Mouse (Mus musculus) embryonic facial prominence, embryonic 15.5 days (tissue): ENCODE measurements around the gene Aox3. TPM values are rescaled to one million over a fixed set of nuclear protein-coding genes. Genes with fewer than 3 reads are reported as not detected.

ENCODE experiments used
- ATAC-seq: fragments of 200-750 bp; cut with Nextera tagmentation; 2 replicates; pipeline ENCODE4 v1.8.0; 2017; ENCODE audit warnings: low read depth, moderate TSS enrichment; ENCODE audit not compliant: insufficient number of reproducible peaks, low FRiP score, low TSS enrichment
- H3K27ac ChIP-seq: fragments of 300-500 bp; sonication (generic); replicated peaks from 2 replicates; pipeline ENCODE4 v1.5.1; 2015; ENCODE audit warnings: mild to moderate bottlenecking, inconsistent platforms
- H3K27me3 ChIP-seq: fragments of 300-500 bp; sonication (generic); 2 replicates; pipeline ENCODE4 v1.6.1; 2015; ENCODE audit warnings: inconsistent platforms
- H3K36me3 ChIP-seq: fragments of 300-500 bp; sonication (generic); 2 replicates; pipeline ENCODE4 v1.6.1; 2015; ENCODE audit warnings: mild to moderate bottlenecking, inconsistent platforms
- H3K4me1 ChIP-seq: fragments of 300-500 bp; sonication (generic); 2 replicates; pipeline ENCODE4 v1.6.1; 2015; ENCODE audit warnings: inconsistent platforms
- H3K4me2 ChIP-seq: fragments of 300-500 bp; sonication (generic); replicated peaks from 2 replicates; pipeline ENCODE4 v1.6.1; 2015; ENCODE audit warnings: mild to moderate bottlenecking, inconsistent platforms
- H3K4me3 ChIP-seq: fragments of 300-500 bp; sonication (generic); replicated peaks from 2 replicates; pipeline ENCODE4 v1.5.1; 2015; ENCODE audit warnings: mild to moderate bottlenecking, inconsistent platforms
- H3K9ac ChIP-seq: fragments of 300-500 bp; sonication (generic); 2 replicates; pipeline ENCODE4 v1.6.1; 2015; ENCODE audit warnings: inconsistent platforms
- H3K9me3 ChIP-seq: fragments of 300-500 bp; sonication (generic); replicated peaks from 2 replicates; pipeline ENCODE4 v1.6.1; 2016; ENCODE audit warnings: inconsistent platforms
- WGBS: fragments of 180-500 bp; shearing (Covaris S2); methylation state at CpG from one replicate; pipeline ENCODE4 v1.1.7; 2015; 5-methylcytosine and 5-hydroxymethylcytosine counted together
- polyA plus RNA-seq: library from polyadenylated mRNA; unstranded; fragments of >200 nt; fragmentation: Nextera tagmentation; extraction: Ambion mirVana; gene quantifications from 2 replicates; pipeline ENCODE4 v1.2.1, GENCODE M21; 2015

The Aox3 gene
- polyA plus RNA-seq: 1.9 and 3.1 TPM in 2 replicates

DNA sequence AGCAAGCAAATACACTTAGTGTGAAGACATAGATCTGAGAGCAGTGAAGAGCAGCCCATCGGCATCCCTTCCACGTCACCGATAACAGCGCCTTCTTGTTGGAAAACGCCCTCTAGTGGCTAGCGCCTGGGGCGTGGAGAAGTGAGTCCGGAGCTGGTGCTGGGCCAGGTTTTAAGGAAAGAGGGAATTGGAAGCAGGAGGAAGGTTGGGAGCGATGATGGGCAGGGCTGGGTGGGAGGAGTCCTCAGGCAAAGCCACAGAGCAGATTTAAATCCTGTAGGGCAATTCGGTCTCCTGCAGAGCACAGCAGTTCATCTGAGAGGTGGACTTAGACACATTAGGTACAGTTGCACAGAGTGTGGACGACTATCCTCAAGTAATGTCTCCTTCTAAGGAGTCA is at the start of gene Aox3:
Gene Aox3, plus strand, starts transcription at position 251 of the 400 bp plus-strand sequence.
- Histone ChIP-seq H3K27ac (no peak within 1 kb of the TSS), H3K4me3 (peak within 1 kb of the TSS; percentile 12; the same call in 1 of the 2 replicates), H3K9me3 (no peaks in the 10 kb centered on the region), H3K4me2 (peak within 1 kb of the TSS; percentile 39), H3K9ac (no peak within 1 kb of the TSS), H3K4me1 (peaks cover 5% of the 10 kb centered on the region), H3K27me3 (no peaks in the 10 kb centered on the region), H3K36me3 (no peaks in the 10 kb centered on the region)
- no peak; the same call in 1 of the 2 replicates for ATAC-seq
- 9% methylated on average over 11 of the region's 11 CpGs for WGBS

DNA sequence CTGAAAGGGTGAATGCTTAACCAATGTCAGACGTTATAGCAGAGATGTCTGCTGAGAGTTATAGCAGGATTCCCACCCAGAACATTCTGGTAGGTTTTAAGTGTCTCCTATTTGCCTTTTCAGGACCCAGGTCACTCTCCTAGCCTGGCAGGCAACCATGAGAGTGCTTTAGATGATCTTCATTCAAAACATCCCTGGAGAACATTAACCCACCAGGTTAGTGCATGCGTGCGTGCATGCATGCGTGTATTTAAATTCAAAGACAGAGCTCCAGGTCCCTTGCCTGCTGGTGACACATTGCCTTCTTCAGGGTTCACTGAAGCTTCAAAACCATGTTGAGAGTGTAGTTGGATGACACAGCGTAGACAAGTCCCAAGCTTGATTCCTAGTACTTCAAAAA is 47.8 kb upstream of the Aox3 start:
- WGBS: 81% methylated on average over 5 of the region's 5 CpGs

DNA sequence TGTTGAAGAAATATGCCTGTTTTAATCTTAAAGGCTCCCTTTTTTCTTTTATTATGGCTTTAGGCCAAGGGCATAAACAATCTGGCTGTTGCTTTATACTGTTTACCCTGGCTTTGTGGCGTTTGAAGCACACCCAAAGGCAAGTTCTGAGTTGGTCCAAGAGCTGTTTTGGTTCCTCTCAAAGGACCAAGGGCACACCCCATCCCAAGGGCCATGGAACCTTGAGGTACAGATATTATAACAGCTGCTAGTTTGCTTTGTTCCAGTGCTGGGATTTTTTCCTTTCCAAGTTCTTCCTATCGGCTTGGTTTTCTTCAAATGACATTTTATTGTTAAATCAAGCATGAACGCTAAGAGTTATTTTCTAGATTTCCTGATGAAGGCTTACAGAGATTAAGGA is 47.3 kb upstream of the Aox3 start:
- H3K4me1 ChIP-seq: no peaks in the 10 kb centered on the region
- no peak overlapping the region for H3K4me3 ChIP-seq
- no peak overlapping the region for H3K27ac ChIP-seq
- H3K9me3 ChIP-seq: no peaks in the 10 kb centered on the region
- no peaks in the 10 kb centered on the region for H3K36me3 ChIP-seq
- no peak overlapping the region for H3K9ac ChIP-seq
- no peak overlapping the region for H3K4me2 ChIP-seq
- ATAC-seq: no peak
- 51% methylated on average over 3 of the region's 3 CpGs for WGBS
- no peaks in the 10 kb centered on the region for H3K27me3 ChIP-seq

More for the DNA sequence above, 47.8 kb upstream of the Aox3 start:
- Histone ChIP-seq H3K4me2 (no peak overlapping the region), H3K27me3 (no peaks in the 10 kb centered on the region), H3K4me3 (no peak overlapping the region), H3K9me3 (no peaks in the 10 kb centered on the region), H3K27ac (no peak overlapping the region), H3K9ac (no peak overlapping the region), H3K36me3 (no peaks in the 10 kb centered on the region), H3K4me1 (no peaks in the 10 kb centered on the region)
- no peak for ATAC-seq

DNA sequence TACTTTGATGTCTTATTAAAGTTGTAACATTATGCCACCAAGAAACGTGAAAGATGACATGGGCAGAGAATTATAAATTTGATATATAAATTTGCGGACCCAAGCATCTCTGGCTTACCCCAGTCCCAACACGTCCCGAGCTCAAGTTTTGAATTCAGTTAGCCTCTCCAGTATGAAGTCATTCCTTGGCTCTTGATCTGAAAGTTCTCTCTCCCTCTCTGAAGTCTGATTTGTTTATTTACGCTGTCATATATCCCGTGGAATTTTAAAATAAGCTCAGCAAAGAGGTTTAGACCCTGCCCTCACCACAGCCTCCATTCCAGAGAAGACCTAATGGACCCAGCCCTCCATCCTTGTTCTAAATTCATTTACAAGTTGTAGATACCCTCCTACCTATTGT is 43.7 kb upstream of the Aox3 start:
- Histone ChIP-seq H3K4me1 (no peaks in the 10 kb centered on the region), H3K36me3 (no peaks in the 10 kb centered on the region), H3K4me3 (no peak overlapping the region), H3K4me2 (no peak overlapping the region), H3K9ac (no peak overlapping the region), H3K9me3 (no peaks in the 10 kb centered on the region), H3K27me3 (no peaks in the 10 kb centered on the region), H3K27ac (no peak overlapping the region)
- WGBS: 68% methylated on average over 6 of the region's 6 CpGs
- ATAC-seq: no peak

DNA sequence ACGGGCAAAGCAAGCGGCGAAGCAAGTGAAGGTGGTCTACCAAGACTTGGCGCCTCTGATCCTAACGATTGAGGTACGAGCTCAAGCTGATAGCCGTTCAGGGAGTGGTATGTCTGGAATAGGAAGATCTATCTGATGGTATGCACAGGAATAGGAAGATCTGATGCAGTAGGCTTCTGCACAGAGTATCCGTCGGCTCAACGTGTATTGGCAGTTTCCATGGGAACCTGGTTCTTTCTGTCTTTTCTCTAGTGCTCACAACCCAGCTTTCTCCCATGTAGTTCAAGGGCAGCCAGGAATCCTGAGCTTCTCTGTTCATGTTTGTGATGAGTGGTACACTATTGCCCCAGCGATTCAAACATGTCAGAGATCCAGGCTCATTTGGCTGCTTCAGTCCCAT is 42.8 kb upstream of the Aox3 start:
- Histone ChIP-seq H3K4me1 (no peaks in the 10 kb centered on the region), H3K4me2 (no peak overlapping the region), H3K9me3 (no peaks in the 10 kb centered on the region), H3K4me3 (no peak overlapping the region), H3K27me3 (no peaks in the 10 kb centered on the region), H3K9ac (no peak overlapping the region), H3K27ac (no peak overlapping the region), H3K36me3 (no peaks in the 10 kb centered on the region)
- 93% methylated on average over 11 of the region's 11 CpGs for WGBS
- no peak for ATAC-seq

DNA sequence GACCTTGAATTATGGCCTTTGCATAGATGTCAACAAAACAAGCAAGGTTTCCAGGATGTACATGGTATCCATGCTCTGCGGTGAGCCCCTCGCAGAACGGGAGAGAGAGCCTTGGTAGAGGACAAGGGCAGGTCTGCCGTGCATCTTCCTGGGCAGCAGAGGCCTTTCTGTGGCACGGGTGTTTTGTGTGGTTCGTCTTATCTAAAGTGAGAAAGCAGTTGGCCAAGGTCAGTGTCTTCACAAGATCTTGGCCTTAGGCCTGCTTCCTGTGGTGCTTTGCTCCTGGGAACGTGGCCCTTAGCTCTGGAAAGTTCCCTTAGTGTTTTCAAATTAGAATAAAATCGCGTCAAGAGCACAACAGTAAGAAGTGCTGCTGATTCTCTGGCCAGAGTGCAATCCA is 41.9 kb upstream of the Aox3 start:
- H3K9me3 ChIP-seq: no peaks in the 10 kb centered on the region
- no peaks in the 10 kb centered on the region for H3K27me3 ChIP-seq
- H3K4me2 ChIP-seq: no peak overlapping the region
- H3K27ac ChIP-seq: no peak overlapping the region
- H3K4me1 ChIP-seq: no peaks in the 10 kb centered on the region
- no peak overlapping the region for H3K4me3 ChIP-seq
- WGBS: 85% methylated on average over 9 of the region's 9 CpGs
- no peak overlapping the region for H3K9ac ChIP-seq
- no peak for ATAC-seq
- H3K36me3 ChIP-seq: no peaks in the 10 kb centered on the region

DNA sequence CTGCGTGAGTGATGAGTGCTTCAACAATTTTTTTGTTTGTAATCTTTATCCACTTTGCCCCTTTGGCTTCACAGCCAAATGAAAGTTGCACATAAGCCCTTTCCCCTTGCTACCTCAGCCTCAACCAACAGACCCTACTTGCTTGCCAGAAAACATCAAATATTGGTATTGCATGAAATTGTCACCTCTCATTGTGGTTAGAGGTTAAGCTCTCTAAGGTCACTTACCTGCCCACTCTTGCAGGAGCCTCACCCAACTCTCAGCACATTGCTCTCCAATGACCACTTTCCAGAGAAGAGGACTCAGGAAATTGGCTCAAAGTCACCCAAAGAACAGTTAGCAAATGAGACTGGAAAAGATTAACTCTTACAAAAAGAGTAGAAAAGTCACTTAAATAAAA is 41.4 kb upstream of the Aox3 start:
- 83% methylated on average over 1 of the region's 1 CpGs for WGBS
- no peaks in the 10 kb centered on the region for H3K27me3 ChIP-seq
- no peaks in the 10 kb centered on the region for H3K36me3 ChIP-seq

DNA sequence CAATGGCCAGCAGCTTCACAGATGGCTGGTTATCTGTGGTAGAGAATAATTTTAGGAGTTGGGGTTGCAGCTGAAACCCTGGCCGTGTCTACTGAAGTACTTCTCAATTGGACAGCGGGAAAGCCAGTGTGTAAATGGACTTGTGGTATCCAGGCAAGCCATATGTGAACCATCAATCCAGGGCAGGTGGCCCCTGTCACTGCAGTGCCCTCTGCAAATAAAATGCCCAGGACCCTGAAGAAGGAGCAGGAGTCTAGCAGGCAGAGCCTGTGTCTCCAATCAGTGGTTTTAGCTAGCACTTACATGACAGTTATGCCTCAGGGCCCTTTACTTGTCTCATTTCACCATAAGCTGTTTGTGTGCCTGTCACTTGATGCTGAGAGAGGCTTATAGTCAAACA is 40.5 kb upstream of the Aox3 start:
- no peak for ATAC-seq
- no peak overlapping the region for H3K27ac ChIP-seq
- H3K9ac ChIP-seq: no peak overlapping the region
- no peaks in the 10 kb centered on the region for H3K4me1 ChIP-seq
- no peak overlapping the region for H3K4me3 ChIP-seq
- H3K4me2 ChIP-seq: no peak overlapping the region
- 68% methylated on average over 2 of the region's 2 CpGs for WGBS
- H3K9me3 ChIP-seq: no peaks in the 10 kb centered on the region
- H3K27me3 ChIP-seq: no peaks in the 10 kb centered on the region
- H3K36me3 ChIP-seq: no peaks in the 10 kb centered on the region

More for the DNA sequence above, 41.4 kb upstream of the Aox3 start:
- no peaks in the 10 kb centered on the region for H3K4me1 ChIP-seq
- no peaks in the 10 kb centered on the region for H3K9me3 ChIP-seq
- no peak overlapping the region for H3K9ac ChIP-seq
- H3K27ac ChIP-seq: no peak overlapping the region
- H3K4me3 ChIP-seq: no peak overlapping the region
- no peak overlapping the region for H3K4me2 ChIP-seq
- ATAC-seq: no peak

DNA sequence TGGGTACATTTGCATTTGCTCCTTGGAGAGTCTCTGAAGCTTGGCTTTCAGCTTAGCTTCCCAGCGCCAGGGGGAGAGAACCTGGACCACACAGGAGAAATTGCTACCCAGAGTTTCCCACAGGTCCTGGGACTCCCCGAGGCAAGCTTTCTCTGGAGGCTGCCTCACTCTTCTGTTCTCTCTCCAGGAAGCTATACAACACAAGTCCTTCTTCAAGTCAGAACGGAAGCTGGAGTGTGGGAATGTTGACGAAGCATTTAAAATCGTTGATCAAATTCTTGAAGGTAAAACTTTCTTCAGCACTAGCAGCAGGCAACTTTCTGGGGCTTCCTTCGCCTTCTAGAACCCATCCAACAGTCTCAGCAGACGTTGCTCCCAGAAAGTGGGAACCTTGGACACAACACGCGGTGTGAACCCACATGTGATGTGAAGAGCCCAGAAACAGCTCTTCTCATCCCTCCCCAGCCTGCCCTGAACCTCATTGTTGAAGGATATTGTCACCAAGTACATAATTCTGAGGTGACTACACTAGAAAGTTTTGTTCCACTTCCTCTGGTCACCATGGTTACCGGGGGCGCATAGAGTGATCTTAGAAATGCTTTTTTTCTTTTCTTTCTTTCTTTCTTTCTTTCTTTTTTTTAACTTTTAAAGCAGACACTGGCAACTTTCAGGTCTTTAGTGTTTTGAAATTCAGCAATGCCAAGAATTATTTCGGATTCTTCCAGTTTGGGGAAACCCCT is 39.8 kb upstream of the Aox3 start:
- no peak overlapping the region for H3K4me3 ChIP-seq
- H3K9me3 ChIP-seq: no peaks in the 10 kb centered on the region
- no peak overlapping the region for H3K27ac ChIP-seq
- no peak for ATAC-seq
- no peak overlapping the region for H3K4me2 ChIP-seq
- WGBS: 64% methylated on average over 12 of the region's 12 CpGs
- H3K27me3 ChIP-seq: no peaks in the 10 kb centered on the region
- no peaks in the 10 kb centered on the region for H3K36me3 ChIP-seq
- no peaks in the 10 kb centered on the region for H3K4me1 ChIP-seq
- no peak overlapping the region for H3K9ac ChIP-seq

DNA sequence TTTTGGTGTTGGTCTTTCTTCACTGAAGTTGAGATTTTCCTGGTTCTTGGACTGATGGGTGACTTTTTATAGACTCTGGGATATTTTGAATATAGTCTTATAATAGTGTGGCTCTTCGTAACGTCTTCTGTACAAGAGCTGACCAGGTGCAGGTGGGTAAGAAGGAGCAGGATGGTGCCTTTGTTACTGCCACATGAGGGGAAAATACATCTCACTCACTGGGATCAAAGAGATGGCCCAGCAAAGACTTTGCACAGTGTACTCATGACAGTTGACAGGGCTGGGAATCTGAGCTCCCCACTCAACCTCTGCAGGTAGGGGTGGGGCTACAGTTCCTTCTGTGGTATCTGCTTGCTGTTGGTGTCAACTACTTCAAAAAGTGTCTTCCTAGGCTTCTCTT is 38.7 kb upstream of the Aox3 start:
- no peaks in the 10 kb centered on the region for H3K4me1 ChIP-seq
- no peak for ATAC-seq
- no peak overlapping the region for H3K4me3 ChIP-seq
- no peaks in the 10 kb centered on the region for H3K36me3 ChIP-seq
- WGBS: 88% methylated on average over 2 of the region's 2 CpGs
- no peaks in the 10 kb centered on the region for H3K27me3 ChIP-seq
- no peak overlapping the region for H3K9ac ChIP-seq
- no peaks in the 10 kb centered on the region for H3K9me3 ChIP-seq
- H3K27ac ChIP-seq: no peak overlapping the region
- no peak overlapping the region for H3K4me2 ChIP-seq

DNA sequence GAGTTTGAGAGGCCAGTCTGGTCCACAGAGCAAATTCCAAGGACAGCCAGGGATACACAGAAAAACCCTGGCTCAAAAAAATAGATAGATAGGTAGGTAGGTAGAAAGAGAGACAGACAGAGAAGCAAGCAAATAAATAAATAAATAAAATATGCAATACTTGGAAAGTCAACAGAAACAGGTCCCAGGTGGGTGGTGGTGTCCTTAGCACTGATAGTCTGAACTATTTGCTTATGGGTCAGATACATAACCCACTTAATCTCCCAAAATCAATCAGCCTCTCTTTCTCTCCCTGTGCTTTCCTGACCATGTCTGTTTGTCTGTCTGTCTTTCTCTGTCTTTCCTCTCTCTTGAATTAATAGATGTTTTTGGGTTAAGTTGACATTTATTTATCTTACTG is 35.0 kb upstream of the Aox3 start:
- ATAC-seq: no peak
- H3K9me3 ChIP-seq: no peaks in the 10 kb centered on the region
- no peak overlapping the region for H3K4me3 ChIP-seq
- no peak overlapping the region for H3K4me2 ChIP-seq
- no peaks in the 10 kb centered on the region for H3K4me1 ChIP-seq
- H3K9ac ChIP-seq: no peak overlapping the region
- H3K36me3 ChIP-seq: no peaks in the 10 kb centered on the region
- H3K27me3 ChIP-seq: no peaks in the 10 kb centered on the region
- no peak overlapping the region for H3K27ac ChIP-seq

DNA sequence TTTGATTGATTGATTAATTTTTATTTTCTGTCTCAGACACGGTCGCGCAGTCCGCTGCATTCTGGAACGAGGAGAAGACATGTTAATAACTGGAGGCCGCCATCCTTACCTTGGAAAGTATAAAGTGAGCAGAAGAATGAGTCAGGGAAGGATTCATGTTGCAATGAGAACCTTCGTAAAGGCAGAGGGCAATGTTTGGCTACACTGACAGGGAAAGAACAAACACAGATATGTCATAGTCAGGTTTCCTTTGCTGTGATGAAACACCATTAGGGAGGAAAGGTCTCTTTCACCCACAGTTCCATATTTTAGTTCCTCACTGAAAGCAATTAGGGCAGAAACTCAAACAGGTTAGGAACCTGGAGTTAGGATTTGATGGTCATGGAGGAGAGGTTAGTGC is 34.5 kb upstream of the Aox3 start:
- no peaks in the 10 kb centered on the region for H3K36me3 ChIP-seq
- H3K9ac ChIP-seq: no peak overlapping the region
- no peak overlapping the region for H3K4me2 ChIP-seq
- WGBS: 88% methylated on average over 7 of the region's 7 CpGs
- no peak overlapping the region for H3K4me3 ChIP-seq
- no peaks in the 10 kb centered on the region for H3K27me3 ChIP-seq
- ATAC-seq: no peak
- H3K27ac ChIP-seq: no peak overlapping the region
- no peaks in the 10 kb centered on the region for H3K4me1 ChIP-seq
- no peaks in the 10 kb centered on the region for H3K9me3 ChIP-seq
